Mouse (Mus musculus) midbrain, postnatal 0 days (tissue): ENCODE data around the gene Kcna5. TPM values are rescaled to one million over a fixed set of nuclear protein-coding genes. Genes with fewer than 3 reads are reported as not detected.

Source experiments
- ATAC-seq: fragments of 200-750 bp; cut with Nextera tagmentation; 2 replicates; pipeline ENCODE4 v1.8.0; 2017; ENCODE audit warnings: moderate number of reproducible peaks, mild to moderate bottlenecking, moderate TSS enrichment, moderate library complexity; ENCODE audit not compliant: low FRiP score
- DNase-seq: peaks from one replicate; pipeline ENCODE4 v3.0.0-alpha.2; 2015; ENCODE audit warnings: low spot score
- H3K27ac ChIP-seq: fragments of 300-500 bp; sonication (generic); 2 replicates; pipeline ENCODE4 v1.5.1; 2014; ENCODE audit warnings: low read depth, mild to moderate bottlenecking, low read length, mixed read lengths
- H3K27me3 ChIP-seq: fragments of 300-500 bp; sonication (generic); 2 replicates; pipeline ENCODE4 v1.6.1; 2014; ENCODE audit warnings: low read length, control low read depth, mixed read lengths; ENCODE audit not compliant: insufficient read depth
- H3K36me3 ChIP-seq: fragments of 300-500 bp; sonication (generic); 2 replicates; pipeline ENCODE4 v1.6.1; 2014; ENCODE audit warnings: low read length, control low read depth, mixed read lengths; ENCODE audit not compliant: insufficient read depth
- H3K4me1 ChIP-seq: fragments of 300-500 bp; sonication (generic); 2 replicates; pipeline ENCODE4 v1.6.1; 2014; ENCODE audit warnings: mild to moderate bottlenecking, control low read depth, antibody characterized with exemption, low read length, mixed read lengths; ENCODE audit not compliant: insufficient read depth
- H3K4me2 ChIP-seq: fragments of 300-500 bp; sonication (generic); 2 replicates; pipeline ENCODE4 v1.6.1; 2014; ENCODE audit warnings: low read depth, mild to moderate bottlenecking, low read length, mixed read lengths; ENCODE audit not compliant: poor library complexity, severe bottlenecking
- H3K4me3 ChIP-seq: fragments of 300-500 bp; sonication (generic); 2 replicates; pipeline ENCODE4 v1.5.1; 2014; ENCODE audit warnings: low read depth, mild to moderate bottlenecking, low read length, moderate library complexity
- H3K9ac ChIP-seq: fragments of 300-500 bp; sonication (generic); replicated peaks from 2 replicates; pipeline ENCODE4 v1.6.1; 2014; ENCODE audit warnings: mild to moderate bottlenecking, low read length, moderate library complexity, mixed read lengths; ENCODE audit not compliant: poor library complexity, severe bottlenecking
- H3K9me3 ChIP-seq: fragments of 300-500 bp; sonication (generic); 2 replicates; pipeline ENCODE4 v1.6.1; 2016; ENCODE audit warnings: low read length, control low read depth
- CTCF ChIP-seq: IDR thresholded peaks from 2 replicates; pipeline ENCODE4 v1.5.1; 2016; ENCODE audit warnings: antibody characterized with exemption, mild to moderate bottlenecking
- WGBS: fragments of 180-500 bp; shearing (Covaris S2); extraction: QIAGEN DNeasy Blood & Tissue Kit; methylation state at CpG from one replicate; pipeline ENCODE4 v1.1.7; 2014; 5-methylcytosine and 5-hydroxymethylcytosine counted together
- polyA plus RNA-seq: library from polyadenylated mRNA; unstranded; fragments of >200 nt; fragmentation: Nextera tagmentation; extraction: Ambion mirVana; gene quantifications from 2 replicates; pipeline ENCODE4 v1.2.1, GENCODE M21; 2015
- total RNA-seq: library from RNA; depleted of rRNA; stranded (reverse); fragments of >200 nt; gene quantifications from 2 replicates; pipeline ENCODE4 v1.2.3, GENCODE M21; 2014; rRNA removed

The Kcna5 gene
- total and polyA plus RNA-seq, 2 experiments from 2014 or later = 3.8 to 4.9 TPM

DNA sequence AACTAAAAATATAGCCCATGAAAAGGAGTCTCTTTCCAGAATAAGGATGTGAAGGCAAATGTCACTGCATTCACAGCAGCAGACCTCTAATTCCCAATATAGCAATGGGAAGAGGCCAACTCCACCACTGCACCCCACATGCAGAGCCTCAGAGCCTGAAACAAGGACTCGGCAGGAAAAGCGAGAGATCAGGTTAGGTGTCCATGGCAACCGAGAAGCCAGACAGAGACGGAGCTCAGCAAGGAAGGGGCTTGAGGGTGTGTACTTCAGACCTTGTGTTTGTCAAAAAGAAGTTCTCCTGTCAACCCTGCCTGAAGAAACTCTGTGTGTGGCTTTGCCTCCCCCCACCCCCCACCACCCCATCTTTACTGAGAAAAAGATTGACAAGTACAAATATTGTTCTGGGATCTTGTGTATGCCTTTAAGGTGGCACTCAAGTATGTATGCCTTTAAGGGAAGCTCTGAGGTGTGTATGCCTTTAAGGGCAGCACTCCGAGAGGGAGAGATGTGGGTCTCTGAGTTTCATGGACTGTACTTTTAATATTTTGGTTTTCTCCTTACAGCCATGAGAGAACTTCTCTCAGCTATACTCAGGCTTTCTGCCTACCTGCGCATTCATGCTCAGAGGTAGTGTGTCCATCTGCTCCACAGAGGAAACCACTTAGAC, 37.9 kb downstream of the Kcna5 start:
- H3K4me1 ChIP-seq = peaks cover 10% of the 10 kb centered on the region; the same call in 1 of the 2 replicates
- DNase-seq (no peak), ATAC-seq (peak; percentile 67)
- no peak overlapping the region for H3K4me3 ChIP-seq
- H3K4me2 ChIP-seq = 0 out of 2 replicates have a peak overlapping the region, but pooled peaks have one; percentile 6
- 21% methylated on average over 6 of the region's 6 CpGs for WGBS
- no peaks in the 10 kb centered on the region for H3K36me3 ChIP-seq
- TF ChIP-seq CTCF = no peak
- no peaks in the 10 kb centered on the region for H3K27me3 ChIP-seq
- no peaks in the 10 kb centered on the region for H3K9me3 ChIP-seq
- no peak overlapping the region; the same call in 1 of the 2 replicates for H3K27ac ChIP-seq
- no peak overlapping the region for H3K9ac ChIP-seq

DNA sequence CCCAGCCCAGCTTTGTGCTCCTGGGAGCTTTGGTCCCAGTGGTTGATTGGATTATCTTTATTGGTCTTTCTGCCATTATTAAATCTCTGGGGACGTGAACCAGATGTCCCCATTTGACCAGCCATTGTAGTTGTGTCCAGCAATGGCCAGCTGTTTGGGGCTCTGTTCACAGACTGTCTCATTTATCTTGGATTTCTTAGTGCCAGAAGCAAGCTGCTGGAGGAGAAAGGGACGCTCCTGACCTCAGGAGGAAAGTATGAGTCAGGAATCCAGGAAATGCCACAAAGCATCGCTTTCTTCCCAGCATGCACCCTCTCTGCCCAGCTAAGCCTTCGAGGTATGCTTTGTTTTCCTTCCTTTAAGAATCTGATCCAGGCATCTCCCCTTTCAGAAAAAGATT, 48.1 kb downstream of the Kcna5 start:
- WGBS = 18% methylated on average over 4 of the region's 4 CpGs
- H3K27me3 ChIP-seq = no peaks in the 10 kb centered on the region
- no peak for DNase-seq
- H3K27ac ChIP-seq = no peak overlapping the region
- no peak overlapping the region for H3K4me3 ChIP-seq
- H3K9ac ChIP-seq = no peak overlapping the region
- H3K4me1 ChIP-seq = no peaks in the 10 kb centered on the region
- H3K36me3 ChIP-seq = no peaks in the 10 kb centered on the region
- no peaks in the 10 kb centered on the region for H3K9me3 ChIP-seq
- ATAC-seq = no peak
- H3K4me2 ChIP-seq = no peak overlapping the region
- no peak for TF ChIP-seq CTCF

DNA sequence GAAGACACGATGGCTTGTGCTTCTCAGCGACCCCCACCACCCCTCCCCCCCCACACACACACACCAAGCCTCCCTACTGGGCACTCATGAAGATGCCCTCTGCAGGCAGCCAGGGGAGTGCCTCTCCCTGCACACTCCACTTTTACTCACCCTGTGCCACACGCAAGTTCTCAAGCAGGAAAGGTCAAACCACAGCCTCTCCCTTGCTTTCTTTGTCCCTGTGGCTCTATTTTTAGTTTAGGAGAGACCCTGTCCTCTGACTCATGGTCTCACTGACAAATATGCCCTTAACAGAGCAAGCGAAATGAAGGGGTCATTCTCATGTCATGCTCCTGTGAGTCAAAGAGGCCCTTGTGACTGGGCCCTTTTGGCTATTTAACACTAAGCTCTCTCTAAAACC, 50.3 kb downstream of the Kcna5 start:
- no peak for TF ChIP-seq CTCF
- DNase-seq (no peak), ATAC-seq (no peak)
- Histone ChIP-seq H3K4me2 (no peak overlapping the region), H3K9ac (no peak overlapping the region), H3K36me3 (no peaks in the 10 kb centered on the region), H3K27me3 (no peaks in the 10 kb centered on the region), H3K9me3 (no peaks in the 10 kb centered on the region), H3K4me1 (no peaks in the 10 kb centered on the region), H3K4me3 (no peak overlapping the region), H3K27ac (no peak overlapping the region)
- WGBS = 53% methylated on average over 4 of the region's 4 CpGs

DNA sequence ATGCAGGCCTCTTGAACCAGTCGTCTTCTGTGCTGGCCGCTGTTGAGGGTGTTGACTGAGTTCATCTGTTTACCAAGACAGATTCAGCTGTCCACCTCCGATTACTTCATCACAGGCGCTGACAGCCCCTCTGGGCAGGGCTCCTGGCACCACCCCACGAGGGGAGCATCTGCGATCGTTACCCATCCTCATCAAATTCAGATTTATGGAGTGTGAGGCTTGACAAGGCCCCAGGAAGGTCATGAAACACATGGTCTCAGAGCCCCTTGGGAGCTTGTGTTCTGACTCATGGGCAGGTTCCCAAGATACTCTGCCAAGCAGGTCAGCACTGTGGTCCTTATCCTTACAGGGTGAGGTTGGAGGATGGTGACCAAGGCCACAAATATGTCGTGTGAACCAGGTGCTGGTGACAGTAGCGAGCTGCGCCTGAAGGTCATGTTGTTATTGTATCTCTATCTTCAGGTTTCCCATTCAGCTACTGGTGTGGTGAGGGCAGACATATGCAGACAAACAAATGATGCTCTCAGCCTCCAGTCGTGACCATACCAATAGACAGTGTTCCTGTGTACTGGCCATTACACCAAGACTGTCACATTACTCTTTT, 51.8 kb downstream of the Kcna5 start:
- no peak for TF ChIP-seq CTCF
- H3K9ac ChIP-seq = no peak overlapping the region
- ATAC-seq (no peak), DNase-seq (peak; percentile 36)
- H3K9me3 ChIP-seq = no peaks in the 10 kb centered on the region
- no peak overlapping the region for H3K4me2 ChIP-seq
- no peak overlapping the region for H3K27ac ChIP-seq
- no peaks in the 10 kb centered on the region for H3K4me1 ChIP-seq
- no peaks in the 10 kb centered on the region for H3K27me3 ChIP-seq
- H3K4me3 ChIP-seq = no peak overlapping the region
- H3K36me3 ChIP-seq = no peaks in the 10 kb centered on the region
- WGBS = 83% methylated on average over 11 of the region's 11 CpGs

Other genes with a start within 250 kb of the Kcna5 start
- 2.1 and 4.2 TPM in 2 replicates for gene Kcna1, start 111.0 kb upstream of the Kcna5 start, total RNA-seq
- gene Kcna1, start 111.0 kb upstream of the Kcna5 start, polyA plus RNA-seq = 2.0 and 2.2 TPM in 2 replicates
- 91.7 and 95.9 TPM in 2 replicates for gene Kcna6, start 205.3 kb upstream of the Kcna5 start, total RNA-seq
- 26.9 and 29.2 TPM in 2 replicates for gene Kcna6, start 205.3 kb upstream of the Kcna5 start, polyA plus RNA-seq